Mouse (Mus musculus) 3134 (cell line): Measurements from ENCODE around the gene Stx18.

Experiments used
- DNase-seq: peaks from one replicate; pipeline ENCODE4 v3.0.0-alpha.2; 2011; ENCODE audit warnings: low spot score; ENCODE audit not compliant: insufficient read length; ENCODE audit errors: extremely low read depth

Gene Stx18

GRCm38 (mm10) chr5:38076326-38076725, 37.8 kb downstream of the Stx18 start:
- no peak for DNase-seq

- DNase-seq, result no peak
These were observed 40.0 kb downstream of the Stx18 start for GRCm38 (mm10) chr5:38078575-38078974.

- DNase-seq, result no peak
These were observed 41.9 kb downstream of the Stx18 start for GRCm38 (mm10) chr5:38080472-38080871.

DNA sequence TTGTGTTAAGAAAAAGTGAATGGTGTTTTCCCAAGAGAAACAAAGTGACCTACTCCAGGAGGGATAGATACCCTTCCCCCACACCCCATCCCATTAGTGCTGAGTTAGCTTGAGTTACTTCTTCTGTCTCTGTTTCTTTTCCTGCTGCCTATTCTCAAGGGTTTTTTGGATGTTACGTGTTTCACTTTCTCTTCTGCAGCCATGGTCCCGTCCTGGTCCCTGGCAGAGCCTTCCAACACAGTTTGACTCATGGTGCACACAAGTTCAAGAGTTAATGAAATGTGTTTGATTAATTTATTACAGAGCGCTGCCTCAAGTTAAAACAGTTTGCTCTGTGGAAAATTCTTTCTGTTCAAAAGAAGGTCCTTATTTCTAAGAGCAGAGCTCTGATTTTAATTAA, 44.0 kb downstream of the Stx18 start:
- no peak for DNase-seq

DNA sequence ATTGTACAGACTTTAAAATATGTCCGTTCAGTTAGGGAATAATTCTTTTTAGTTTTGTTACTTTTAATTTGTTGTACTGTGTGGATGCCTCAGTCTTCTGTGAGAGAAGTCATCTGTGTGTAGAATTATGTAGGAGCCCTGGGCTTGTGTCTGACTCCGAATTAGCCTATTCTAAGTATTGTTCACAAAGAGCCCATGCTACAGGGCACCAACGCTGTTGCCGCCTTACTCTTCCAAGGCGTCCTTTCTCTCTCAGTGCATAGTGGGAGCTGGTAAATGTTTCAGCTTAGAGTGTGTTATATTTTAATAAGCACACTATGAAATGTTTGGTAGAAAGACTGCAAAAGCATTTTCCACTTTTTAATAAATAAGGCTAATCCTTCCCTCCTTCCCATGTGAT, 44.8 kb downstream of the Stx18 start:
- DNase-seq, result no peak

DNA sequence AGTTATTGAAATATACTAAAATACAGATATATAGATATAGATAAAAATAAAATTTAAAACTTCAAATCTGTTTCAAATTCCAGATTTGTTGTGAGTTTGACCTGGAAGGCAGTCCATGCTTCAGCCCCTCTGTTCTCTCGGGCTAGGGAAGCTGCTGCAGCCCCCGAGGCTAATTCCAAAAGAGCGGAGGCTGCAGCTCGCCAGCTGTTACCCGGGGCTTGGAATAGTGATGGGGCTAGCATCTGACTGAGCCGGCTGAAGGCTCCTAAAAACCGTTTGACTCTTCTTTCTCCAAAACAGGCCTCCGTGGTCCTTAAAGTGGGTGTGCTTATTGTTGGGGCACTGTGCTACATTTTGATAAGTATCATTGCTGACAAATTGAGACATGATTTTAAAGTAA, 46.1 kb downstream of the Stx18 start:
- no peak for DNase-seq

DNA sequence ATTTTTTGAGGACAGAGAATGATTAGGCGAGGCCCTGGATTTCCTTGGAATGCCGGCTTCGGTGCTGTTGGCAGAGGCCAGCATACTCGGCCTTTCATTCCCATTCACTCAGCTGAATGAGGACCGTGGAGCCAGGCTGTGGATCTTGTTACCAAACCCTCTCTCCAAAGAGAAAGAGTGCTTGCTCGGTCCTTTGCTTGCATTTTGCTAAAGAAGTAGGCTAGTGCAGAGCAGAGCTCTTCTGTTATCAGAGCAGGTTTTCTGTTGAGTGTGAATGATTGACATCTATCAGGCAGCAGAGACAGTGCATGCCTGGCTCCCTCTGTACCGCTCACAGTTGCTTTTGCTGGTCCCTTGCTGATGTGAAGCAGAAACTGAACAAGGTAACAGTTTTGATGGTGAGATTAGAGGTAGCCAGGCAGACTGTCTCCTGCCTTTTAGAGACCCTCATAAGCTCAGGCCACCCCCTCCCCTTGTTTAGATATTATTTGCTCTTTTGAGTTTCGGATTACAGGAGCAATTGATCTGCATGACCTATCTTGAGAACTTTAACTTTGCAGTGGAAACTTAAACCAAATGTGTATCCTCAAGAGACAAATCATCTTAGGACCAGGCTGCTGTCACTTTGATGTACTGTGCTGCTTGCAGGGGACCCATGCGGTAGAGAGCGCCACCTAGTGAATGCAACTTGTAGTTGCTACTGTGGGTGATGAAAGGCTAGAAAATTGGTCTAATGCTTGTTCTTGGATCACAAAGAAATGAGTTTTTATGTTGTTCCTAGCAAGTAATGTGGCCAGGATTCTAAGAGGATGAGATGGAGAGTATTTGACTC, 47.2 kb downstream of the Stx18 start:
- no peak for DNase-seq

DNA sequence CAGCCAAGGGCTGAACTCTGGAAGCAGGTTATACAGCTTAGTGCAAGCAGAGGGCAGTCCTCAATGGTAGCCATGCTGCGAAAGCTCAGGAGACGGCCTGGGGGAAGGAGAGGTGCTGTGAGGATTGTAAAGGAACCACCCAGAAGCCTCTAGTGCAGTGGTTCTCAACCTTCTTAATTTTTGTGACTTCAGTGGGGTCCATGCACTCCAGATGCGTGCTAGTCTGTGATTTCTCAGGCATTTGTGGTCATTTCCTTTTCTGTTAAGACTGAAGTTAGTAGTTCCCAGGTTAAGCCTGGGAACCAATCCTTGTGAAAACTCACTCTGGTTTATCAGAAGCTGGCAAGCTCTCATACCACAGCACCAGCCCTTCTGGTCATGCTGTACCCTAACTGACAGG, 51.6 kb downstream of the Stx18 start:
- no peak for DNase-seq

- DNase-seq, result no peak
These were observed 52.0 kb downstream of the Stx18 start for GRCm38 (mm10) chr5:38090581-38090980.

- DNase-seq, result no peak
These were observed 52.8 kb downstream of the Stx18 start for GRCm38 (mm10) chr5:38091046-38091965.

GRCm38 (mm10) chr5:38091966-38092304, 53.4 kb downstream of the Stx18 start:
- DNase-seq, result no peak

GRCm38 (mm10) chr5:38094331-38094730, 55.8 kb downstream of the Stx18 start:
- DNase-seq, result no peak

GRCm38 (mm10) chr5:38097501-38098093, 59.1 kb downstream of the Stx18 start:
- no peak for DNase-seq

DNA sequence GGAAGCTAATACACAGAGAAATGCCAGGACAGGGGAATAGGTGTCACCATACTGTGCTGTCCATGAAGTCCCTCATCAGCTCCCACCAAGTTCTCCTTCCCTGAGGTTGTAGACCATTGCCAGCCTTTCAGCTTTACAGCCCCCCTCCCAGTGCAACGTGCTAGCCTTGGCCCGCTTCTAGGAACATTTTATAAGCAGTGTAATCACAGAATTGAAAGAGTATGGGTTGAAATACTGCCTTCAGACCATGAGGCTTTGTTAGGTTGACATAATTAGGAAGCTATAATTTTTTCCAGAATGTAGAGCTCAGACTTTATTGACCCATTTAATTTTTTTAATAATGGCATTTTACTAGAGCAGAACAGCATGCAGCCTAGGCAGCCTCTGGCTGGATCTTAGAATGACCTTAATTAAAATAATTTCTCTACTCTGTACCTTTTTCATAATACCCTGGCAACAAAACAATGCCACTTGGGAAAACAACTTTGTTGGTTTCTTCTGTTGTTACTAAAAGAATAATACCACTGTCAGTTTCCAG, 60.7 kb downstream of the Stx18 start:
- DNase-seq, result no peak

DNA sequence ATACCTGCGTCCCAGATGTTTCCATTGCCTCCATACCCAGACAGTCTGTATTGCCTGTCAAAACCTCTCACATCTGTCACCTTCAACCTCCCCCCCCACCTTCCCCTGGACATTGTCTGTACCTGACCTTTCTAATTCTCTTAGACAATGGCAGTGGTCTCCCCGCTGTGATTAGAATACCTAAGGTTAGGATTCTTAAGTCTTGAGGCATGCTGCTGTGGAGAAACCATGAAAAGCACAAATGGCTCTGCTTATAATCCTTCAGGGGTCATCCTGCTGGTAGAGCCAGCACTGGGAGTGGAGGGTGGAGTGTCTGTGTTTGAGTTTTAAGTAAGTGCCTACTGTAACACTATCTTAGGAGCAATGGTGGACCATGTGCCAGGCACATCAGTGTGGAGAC, 64.4 kb downstream of the Stx18 start:
- no peak for DNase-seq

GRCm38 (mm10) chr5:38106080-38106697, 67.6 kb downstream of the Stx18 start:
- no peak for DNase-seq

DNA sequence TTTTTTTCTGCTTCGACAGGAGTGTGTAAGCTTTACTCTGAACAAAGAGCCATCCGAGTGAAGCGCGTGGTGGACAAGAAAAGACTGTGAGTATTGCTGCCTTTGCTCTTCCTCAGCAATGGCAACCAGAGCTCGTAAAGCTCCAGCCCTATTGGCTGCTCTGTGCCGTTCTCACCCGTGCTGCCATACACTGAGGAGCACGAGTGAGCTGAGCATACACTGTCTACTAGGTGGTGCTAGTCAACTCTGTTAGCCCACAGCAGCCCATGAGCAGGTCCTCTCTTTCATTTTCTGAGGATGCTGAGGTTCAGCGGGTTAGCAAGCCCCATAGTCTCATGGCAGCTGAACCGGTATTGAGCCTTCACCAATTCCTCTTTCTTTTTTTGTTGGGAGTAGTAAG, 68.3 kb downstream of the Stx18 start:
- DNase-seq, result no peak

GRCm38 (mm10) chr5:38114526-38114925, 76.0 kb downstream of the Stx18 start:
- DNase-seq, result no peak

GRCm38 (mm10) chr5:38117056-38117455, 78.5 kb downstream of the Stx18 start:
- no peak for DNase-seq

DNA sequence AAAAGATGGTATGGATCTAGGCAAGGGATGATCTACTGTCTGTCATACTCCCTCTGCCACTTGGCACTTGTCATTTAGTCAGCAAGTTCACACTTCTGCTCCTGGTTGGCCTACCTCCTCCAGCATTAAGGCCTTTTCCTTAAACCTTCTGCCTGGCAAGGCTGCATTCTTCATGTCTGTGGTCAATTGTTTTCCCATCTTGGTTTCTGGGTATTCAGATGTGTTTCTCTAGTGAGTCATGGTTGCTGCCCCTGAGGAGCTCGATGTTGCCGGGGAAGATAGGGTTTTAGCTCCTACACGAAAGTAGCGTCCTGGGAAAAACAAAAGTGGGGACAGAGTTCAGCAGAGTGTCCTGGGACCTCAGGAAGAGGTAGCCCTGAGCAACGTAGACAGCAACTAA, 80.7 kb downstream of the Stx18 start:
- DNase-seq, result no peak

GRCm38 (mm10) chr5:38121699-38122098, 83.2 kb downstream of the Stx18 start:
- no peak for DNase-seq
